Mouse (Mus musculus): ENCODE data around the gene Tmem184b.
A peak's percentile ranks its signal among the peaks of the same experiment; 100 is the strongest.

DNA sequence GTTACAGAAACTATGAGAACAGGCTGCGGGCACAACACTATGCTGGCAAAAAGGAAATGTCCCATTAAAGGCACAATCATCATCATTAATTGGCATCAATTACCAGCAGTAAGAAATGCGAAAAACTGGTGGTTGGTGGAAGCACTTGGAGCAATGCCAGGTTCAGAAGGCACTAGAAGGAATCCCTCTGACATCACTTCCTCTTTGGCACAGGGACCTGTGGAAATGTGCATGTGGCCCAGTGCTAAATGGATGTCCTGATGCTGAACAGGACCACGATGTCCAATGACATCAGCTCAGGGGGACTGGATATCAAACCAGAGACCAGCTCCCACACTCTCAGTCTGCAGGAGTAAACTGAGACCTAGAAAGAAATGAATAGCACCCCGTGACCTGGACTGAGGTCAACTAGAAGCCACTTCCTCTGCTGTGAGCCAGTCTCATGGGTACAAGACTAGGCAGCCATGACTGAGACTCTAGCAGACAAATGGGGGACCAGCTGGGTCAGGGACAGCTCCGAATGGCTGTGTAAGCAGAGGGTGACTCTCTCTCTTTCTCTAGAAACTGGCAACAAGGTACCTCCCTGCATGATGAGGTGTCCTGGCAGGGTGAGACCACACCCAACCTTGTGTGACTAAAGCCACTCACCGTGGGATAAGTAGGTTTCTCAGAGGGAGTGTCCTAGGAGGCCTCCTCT is 60.6 kb downstream of the Tmem184b start:
- TF ChIP-seq NELFE (IDR thresholded peaks at IDR 0.05; ENCODE audit: low read depth, low read length) (no peak), SIN3A (IDR thresholded peaks at IDR 0.05; ENCODE audit: low read length) (no peak), HCFC1 (IDR thresholded peaks at IDR 0.05; ENCODE audit: low read depth, low read length) (no peak), MAX (IDR thresholded peaks at IDR 0.05; ENCODE audit: low read length) (0 out of 2 replicates have a peak, but pooled peaks have one; percentile 24), POLR2AphosphoS2 (IDR thresholded peaks at IDR 0.05; ENCODE audit: low read depth, low read length) (no peak), CTCF (conservative IDR thresholded peaks at IDR 0.05 in 1 of 2, IDR thresholded peaks at IDR 0.05 in 1 of 2; ENCODE audit: low read depth in 2 of 2, low read length in 2 of 2) (no peak), ZKSCAN1 (IDR thresholded peaks at IDR 0.05; ENCODE audit: borderline replicate concordance, low read depth, low read length) (no peak), EP300 (IDR thresholded peaks at IDR 0.05; ENCODE audit: low read length) (no peak), BHLHE40 (IDR thresholded peaks at IDR 0.05; ENCODE audit: low read depth, low read length) (no peak; the same call in 1 of the 2 replicates), NRF1 (IDR thresholded peaks at IDR 0.05; ENCODE audit: low read depth, low read length) (no peak), CHD2 (IDR thresholded peaks at IDR 0.05; ENCODE audit: low read length) (no peak), POLR2A (IDR thresholded peaks at IDR 0.05; ENCODE audit: low read depth, low read length) (no peak), MAZ (IDR thresholded peaks at IDR 0.05; ENCODE audit: low read depth, low read length) (no peak), MEF2A (IDR thresholded peaks at IDR 0.05; ENCODE audit: borderline replicate concordance, low read depth, low read length) (no peak)
